Mouse (Mus musculus) myocyte (in vitro differentiated cells): ENCODE results near the gene Kat7. TPM values are rescaled to one million over a fixed set of nuclear protein-coding genes. Genes with fewer than 3 reads are reported as not detected.

Experiments
- H3K27me3 ChIP-seq: one replicate; pipeline ENCODE4 v1.6.1; 2011; ENCODE audit not compliant: control insufficient read depth, insufficient read depth, insufficient read length
- H3K36me3 ChIP-seq: one replicate; pipeline ENCODE4 v1.6.1; 2011; ENCODE audit not compliant: control insufficient read depth, insufficient read depth
- H3K4me2 ChIP-seq: one replicate; pipeline ENCODE4 v1.6.1; 2011; ENCODE audit warnings: low read depth, control low read depth
- H3K4me3 ChIP-seq: one replicate; pipeline ENCODE4 v1.5.1; 2011; ENCODE audit warnings: mild to moderate bottlenecking, control low read depth, moderate library complexity
- H3K79me2 ChIP-seq: one replicate; pipeline ENCODE4 v1.6.1; 2011; ENCODE audit not compliant: control insufficient read depth, insufficient read depth
- H3ac ChIP-seq: one replicate; pipeline ENCODE4 v1.6.1; 2011; ENCODE audit not compliant: control insufficient read depth, insufficient read length
- CEBPB ChIP-seq: IDR thresholded peaks from 2 replicates; pipeline ENCODE4 v1.6.1; 2011; ENCODE audit warnings: mild to moderate bottlenecking, moderate library complexity; ENCODE audit not compliant: poor library complexity, insufficient read depth, severe bottlenecking
- E2F4 ChIP-seq: IDR thresholded peaks from one replicate; pipeline ENCODE4 v1.6.1; 2011; ENCODE audit warnings: mild to moderate bottlenecking, control low read depth, moderate library complexity; ENCODE audit not compliant: insufficient read depth
- MAX ChIP-seq: IDR thresholded peaks from one replicate; pipeline ENCODE4 v1.6.1; 2011; ENCODE audit warnings: low read depth, mild to moderate bottlenecking, control low read depth
- MYOD1 ChIP-seq, 3 experiments: IDR thresholded peaks; one replicate each; pipeline ENCODE4 v1.6.1; 2011; ENCODE audit warnings: control low read depth in 2 of 3, low read depth in 2 of 3, mild to moderate bottlenecking in 2 of 3, moderate library complexity in 1 of 3; ENCODE audit not compliant: insufficient read length in 2 of 3, control insufficient read depth in 1 of 3
- MYOG ChIP-seq, 3 experiments: IDR thresholded peaks; one replicate each; pipeline ENCODE4 v1.6.1; 2011; ENCODE audit warnings: control low read depth in 2 of 3, low read depth in 2 of 3, mild to moderate bottlenecking in 2 of 3; ENCODE audit not compliant: insufficient read length in 2 of 3, control insufficient read depth in 1 of 3, insufficient read depth in 1 of 3
- POLR2A ChIP-seq: IDR thresholded peaks from one replicate; pipeline ENCODE4 v1.6.1; 2011; ENCODE audit warnings: low read depth, mild to moderate bottlenecking, control low read depth, moderate library complexity; ENCODE audit not compliant: insufficient read length
- POLR2AphosphoS2 ChIP-seq: IDR thresholded peaks from one replicate; pipeline ENCODE4 v1.6.1; 2011; ENCODE audit warnings: low read depth, control low read depth; ENCODE audit not compliant: insufficient read length
- REST ChIP-seq: IDR thresholded peaks from one replicate; pipeline ENCODE4 v1.6.1; 2011; ENCODE audit warnings: mild to moderate bottlenecking, control low read depth, moderate library complexity; ENCODE audit not compliant: insufficient read depth, insufficient read length
- SRF ChIP-seq: IDR thresholded peaks from one replicate; pipeline ENCODE4 v1.6.1; 2011; ENCODE audit warnings: low read depth; ENCODE audit not compliant: control insufficient read depth, insufficient read length
- TCF12 ChIP-seq: IDR thresholded peaks from one replicate; pipeline ENCODE4 v1.6.1; 2011; ENCODE audit warnings: mild to moderate bottlenecking, control low read depth; ENCODE audit not compliant: poor library complexity, insufficient read depth, severe bottlenecking
- TCF3 ChIP-seq: IDR thresholded peaks from one replicate; pipeline ENCODE4 v1.6.1; 2011; ENCODE audit warnings: low read depth, control low read depth; ENCODE audit not compliant: insufficient read length
- USF1 ChIP-seq: IDR thresholded peaks from one replicate; pipeline ENCODE4 v1.6.1; 2011; ENCODE audit warnings: low read depth, mild to moderate bottlenecking, control low read depth, moderate library complexity
- polyA plus RNA-seq: library from polyadenylated mRNA; unstranded; fragments of >200 nt; fragmentation: generic; extraction: Trizol; gene quantifications from one replicate; pipeline ENCODE4 v1.2.1, GENCODE M21; 2012; ENCODE audit warnings: missing spikeins

Kat7 gene
- polyA plus RNA-seq, 1 experiment: 52.2 TPM

GRCm38 (mm10) chr11:95355661-95356011 lies 45.6 kb upstream of the Kat7 start:
- H3ac ChIP-seq: no peak overlapping the region
- peaks cover 4% of the 10 kb centered on the region for H3K36me3 ChIP-seq
- H3K4me3 ChIP-seq: no peak overlapping the region
- no peak overlapping the region for H3K4me2 ChIP-seq
- no peaks in the 10 kb centered on the region for H3K27me3 ChIP-seq
- TF ChIP-seq TCF12 (no peak), CEBPB (no peak), POLR2A (no peak), MAX (no peak), REST (no peak), USF1 (no peak), MYOG (IDR thresholded peaks at IDR 0.05; ENCODE audit: control insufficient read depth in 1 of 3, insufficient read depth in 1 of 3, insufficient read length in 2 of 3, low read depth in 2 of 3) (no peak), POLR2AphosphoS2 (no peak), MYOD1 (IDR thresholded peaks at IDR 0.05; ENCODE audit: control insufficient read depth in 1 of 3, insufficient read length in 2 of 3, low read depth in 2 of 3) (no peak), TCF3 (no peak)
- no peaks in the 10 kb centered on the region for H3K79me2 ChIP-seq

GRCm38 (mm10) chr11:95354945-95355660 lies 45.1 kb upstream of the Kat7 start:
- TF ChIP-seq POLR2A: no peak
- no peak for TF ChIP-seq POLR2AphosphoS2
- TF ChIP-seq MYOG (IDR thresholded peaks at IDR 0.05; ENCODE audit: control insufficient read depth in 1 of 3, insufficient read depth in 1 of 3, insufficient read length in 2 of 3, low read depth in 2 of 3): no peak
- no peak for TF ChIP-seq USF1
- no peak for TF ChIP-seq REST
- no peak for TF ChIP-seq MYOD1 (IDR thresholded peaks at IDR 0.05; ENCODE audit: control insufficient read depth in 1 of 3, insufficient read length in 2 of 3, low read depth in 2 of 3)
- no peak for TF ChIP-seq TCF3
- no peak for TF ChIP-seq E2F4
- no peak for TF ChIP-seq TCF12
- TF ChIP-seq CEBPB: no peak
- no peak for TF ChIP-seq SRF
- no peak for TF ChIP-seq MAX
- no peak overlapping the region for H3ac ChIP-seq
- H3K27me3 ChIP-seq: no peaks in the 10 kb centered on the region
- no peak overlapping the region for H3K4me3 ChIP-seq
- no peak overlapping the region for H3K4me2 ChIP-seq
- H3K79me2 ChIP-seq: no peaks in the 10 kb centered on the region
- peaks cover 4% of the 10 kb centered on the region for H3K36me3 ChIP-seq

- no peaks in the 10 kb centered on the region for H3K27me3 ChIP-seq
- H3K4me2 ChIP-seq: no peak overlapping the region
- no peaks in the 10 kb centered on the region for H3K79me2 ChIP-seq
- no peak overlapping the region for H3K4me3 ChIP-seq
- no peak overlapping the region for H3ac ChIP-seq
- H3K36me3 ChIP-seq: peaks cover 4% of the 10 kb centered on the region
- TF ChIP-seq POLR2AphosphoS2 (no peak), E2F4 (no peak), USF1 (no peak), MAX (no peak), TCF12 (no peak), CEBPB (no peak), REST (no peak), SRF (no peak), POLR2A (no peak)
Observed at GRCm38 (mm10) chr11:95354228-95354944, 44.3 kb upstream of the Kat7 start.

- Histone ChIP-seq H3K27me3 (no peaks in the 10 kb centered on the region), H3K79me2 (no peaks in the 10 kb centered on the region), H3K4me3 (no peak overlapping the region), H3K36me3 (peaks cover 4% of the 10 kb centered on the region), H3K4me2 (no peak overlapping the region), H3ac (no peak overlapping the region)
- TF ChIP-seq CEBPB (no peak), TCF3 (no peak), POLR2A (no peak)
Observed at GRCm38 (mm10) chr11:95353226-95353625, 43.2 kb upstream of the Kat7 start.

GRCm38 (mm10) chr11:95352686-95353085 lies 42.6 kb upstream of the Kat7 start:
- no peaks in the 10 kb centered on the region for H3K79me2 ChIP-seq
- H3K4me3 ChIP-seq: no peak overlapping the region
- H3K36me3 ChIP-seq: peaks cover 4% of the 10 kb centered on the region
- no peak overlapping the region for H3ac ChIP-seq
- TF ChIP-seq E2F4 (no peak), MYOG (IDR thresholded peaks at IDR 0.05; ENCODE audit: control insufficient read depth in 1 of 3, insufficient read depth in 1 of 3, insufficient read length in 2 of 3, low read depth in 2 of 3) (no peak), MAX (no peak), REST (no peak), TCF12 (no peak), CEBPB (no peak)
- no peak overlapping the region for H3K4me2 ChIP-seq
- H3K27me3 ChIP-seq: no peaks in the 10 kb centered on the region
